Mouse (Mus musculus): ENCODE results near the gene Gm42372. TPM values are rescaled to one million over a fixed set of nuclear protein-coding genes. Genes with fewer than 3 reads are reported as not detected.

Gene Gm42372
- total and polyA plus RNA-seq, 3 experiments, result 0.42 TPM; not detected in 2

GRCm38 (mm10) chr7:16976298-16976697 lies 6.6 kb upstream of the Gm42372 start:
- H3K9ac ChIP-seq (ENCODE audit: control insufficient read depth, low read depth, low read length, poor library complexity, severe bottlenecking), result no peak overlapping the region
- 0 out of 2 replicates have a peak, but pooled peaks have one; percentile 19 for TF ChIP-seq MAFK (IDR thresholded peaks at IDR 0.05; ENCODE audit: borderline replicate concordance, low read depth, low read length)
- no peak for TF ChIP-seq ZC3H11A (IDR thresholded peaks at IDR 0.05; ENCODE audit: low read depth, low read length)

GRCm38 (mm10) chr7:16978173-16978572 lies 4.7 kb upstream of the Gm42372 start:
- no peaks in the 10 kb centered on the region for H3K79me2 ChIP-seq (ENCODE audit: control insufficient read depth, insufficient read depth, low read length, poor library complexity)
- no peaks in the 10 kb centered on the region for H3K27me3 ChIP-seq (ENCODE audit: control insufficient read depth in 1 of 2, insufficient read depth in 2 of 2, low read length in 2 of 2)
- H3K4me3 ChIP-seq (ENCODE audit: control insufficient read depth in 1 of 2, insufficient read depth in 1 of 2, low read depth in 2 of 2, low read length in 2 of 2), result no peak overlapping the region
- H3K4me1 ChIP-seq (ENCODE audit: control insufficient read depth in 1 of 2, insufficient read depth in 2 of 2, low read length in 2 of 2), result no peaks in the 10 kb centered on the region; a peak in 1 of 4 replicates
- H3K9me3 ChIP-seq (replicated peaks; ENCODE audit: insufficient read depth, low read length), result no peaks in the 10 kb centered on the region
- no peak for TF ChIP-seq TAL1 (IDR thresholded peaks at IDR 0.05; ENCODE audit: low read length)
- no peak for TF ChIP-seq GABPA (IDR thresholded peaks at IDR 0.05; ENCODE audit: low read depth, low read length)
- no peak for TF ChIP-seq HCFC1 (IDR thresholded peaks at IDR 0.05; ENCODE audit: low read depth, low read length)
- TF ChIP-seq POLR2AphosphoS2 (IDR thresholded peaks at IDR 0.05; ENCODE audit: low read length), result no peak
- no peaks in the 10 kb centered on the region; a peak in 1 of 4 replicates for H3K36me3 ChIP-seq (ENCODE audit: control insufficient read depth in 1 of 2, insufficient read depth in 2 of 2, low read length in 2 of 2)
- H3K9ac ChIP-seq (ENCODE audit: control insufficient read depth, low read depth, low read length, poor library complexity, severe bottlenecking), result no peak overlapping the region
- H3K27ac ChIP-seq (ENCODE audit: control insufficient read depth, low read depth, low read length), result no peak overlapping the region
- no peak for DNase-seq (ENCODE audit: low read depth, low spot score)

More at GRCm38 (mm10) chr7:16976298-16976697, 6.6 kb upstream of the Gm42372 start:
- no peak for DNase-seq (ENCODE audit: low read depth, low spot score)
- H3K79me2 ChIP-seq (ENCODE audit: control insufficient read depth, insufficient read depth, low read length, poor library complexity), result no peaks in the 10 kb centered on the region
- H3K27ac ChIP-seq (ENCODE audit: control insufficient read depth, low read depth, low read length), result no peak overlapping the region
- H3K9me3 ChIP-seq (replicated peaks; ENCODE audit: insufficient read depth, low read length), result no peaks in the 10 kb centered on the region
- H3K27me3 ChIP-seq (ENCODE audit: control insufficient read depth in 1 of 2, insufficient read depth in 2 of 2, low read length in 2 of 2), result no peaks in the 10 kb centered on the region
- H3K4me1 ChIP-seq (ENCODE audit: control insufficient read depth in 1 of 2, insufficient read depth in 2 of 2, low read length in 2 of 2), result no peaks in the 10 kb centered on the region; a peak in 1 of 4 replicates
- no peaks in the 10 kb centered on the region; a peak in 1 of 4 replicates for H3K36me3 ChIP-seq (ENCODE audit: control insufficient read depth in 1 of 2, insufficient read depth in 2 of 2, low read length in 2 of 2)
- H3K4me3 ChIP-seq (ENCODE audit: control insufficient read depth in 1 of 2, insufficient read depth in 1 of 2, low read depth in 2 of 2, low read length in 2 of 2), result no peak overlapping the region

GRCm38 (mm10) chr7:16978593-16978992 lies 4.3 kb upstream of the Gm42372 start:
- Histone ChIP-seq H3K9me3 (replicated peaks; ENCODE audit: insufficient read depth, low read length) (no peaks in the 10 kb centered on the region), H3K79me2 (ENCODE audit: control insufficient read depth, insufficient read depth, low read length, poor library complexity) (no peaks in the 10 kb centered on the region), H3K27me3 (ENCODE audit: control insufficient read depth in 1 of 2, insufficient read depth in 2 of 2, low read length in 2 of 2) (no peaks in the 10 kb centered on the region), H3K4me1 (ENCODE audit: control insufficient read depth in 1 of 2, insufficient read depth in 2 of 2, low read length in 2 of 2) (no peaks in the 10 kb centered on the region; a peak in 1 of 4 replicates), H3K9ac (ENCODE audit: control insufficient read depth, low read depth, low read length, poor library complexity, severe bottlenecking) (no peak overlapping the region), H3K4me3 (ENCODE audit: control insufficient read depth in 1 of 2, insufficient read depth in 1 of 2, low read depth in 2 of 2, low read length in 2 of 2) (no peak overlapping the region), H3K27ac (ENCODE audit: control insufficient read depth, low read depth, low read length) (no peak overlapping the region), H3K36me3 (ENCODE audit: control insufficient read depth in 1 of 2, insufficient read depth in 2 of 2, low read length in 2 of 2) (no peaks in the 10 kb centered on the region; a peak in 1 of 4 replicates)
- DNase-seq (ENCODE audit: low read depth, low spot score), result no peak
- TF ChIP-seq GATA1 (IDR thresholded peaks at IDR 0.05; ENCODE audit: low read depth, low read length) (no peak), HCFC1 (IDR thresholded peaks at IDR 0.05; ENCODE audit: low read depth, low read length) (no peak), SMC3 (IDR thresholded peaks at IDR 0.05; ENCODE audit: low read depth, low read length) (no peak), MYB (IDR thresholded peaks at IDR 0.05; ENCODE audit: low read depth, low read length) (no peak), POLR2A (IDR thresholded peaks at IDR 0.05; ENCODE audit: control insufficient read depth in 1 of 2, insufficient read depth in 1 of 2, low read depth in 1 of 2, low read length in 2 of 2, poor library complexity in 1 of 2) (no peak), USF2 (IDR thresholded peaks at IDR 0.05; ENCODE audit: borderline replicate concordance in 1 of 2, insufficient read depth in 1 of 2, low read depth in 1 of 2, low read length in 2 of 2) (no peak), UBTF (IDR thresholded peaks at IDR 0.05; ENCODE audit: borderline replicate concordance, insufficient read depth, low read depth, low read length) (no peak), KAT2A (conservative IDR thresholded peaks at IDR 0.05; ENCODE audit: low read depth, low read length) (no peak), ETS1 (IDR thresholded peaks at IDR 0.05; ENCODE audit: low read depth, low read length) (no peak), CTCF (IDR thresholded peaks at IDR 0.05 in 2 of 3, conservative IDR thresholded peaks at IDR 0.05 in 1 of 3; ENCODE audit: control insufficient read depth in 1 of 3, insufficient read depth in 1 of 3, low read depth in 2 of 3, low read length in 3 of 3, poor library complexity in 1 of 3, severe bottlenecking in 1 of 3) (no peak), RAD21 (IDR thresholded peaks at IDR 0.05; ENCODE audit: low read depth, low read length) (no peak)

All from MEL (cell line).